Mouse (Mus musculus) C2C12 (cell line): Measurements from ENCODE around the gene Bud31. TPM values are rescaled to one million over a fixed set of nuclear protein-coding genes. Genes with fewer than 3 reads are reported as not detected.

Experiments used
- polyA plus RNA-seq: library from polyadenylated mRNA; unstranded; fragments of >200 nt; fragmentation: generic; extraction: Trizol; gene quantifications from one replicate; pipeline ENCODE4 v1.2.1, GENCODE M21; 2012; ENCODE audit warnings: missing spikeins

Bud31 gene
- polyA plus RNA-seq, 1 experiment: 175 TPM

Other genes starting within 250 kb of the Bud31 start
- 39.1 TPM for gene Smurf1, start 174.5 kb upstream of the Bud31 start, polyA plus RNA-seq
- not detected for gene Gm4871, start 107.6 kb upstream of the Bud31 start, polyA plus RNA-seq
- not detected for gene 1700018F24Rik, start 97.4 kb upstream of the Bud31 start, polyA plus RNA-seq
- gene Arpc1a, start 56.5 kb upstream of the Bud31 start, polyA plus RNA-seq: 91.7 TPM
- not detected for gene Kpna7, start 56.3 kb upstream of the Bud31 start, polyA plus RNA-seq
- gene Arpc1b, start 26.1 kb upstream of the Bud31 start, polyA plus RNA-seq: 741 TPM
- 136 TPM for gene Pdap1, start 124 bp upstream of the Bud31 start, polyA plus RNA-seq
- 14.5 TPM for gene Ptcd1, start 26.7 kb downstream of the Bud31 start, polyA plus RNA-seq
- 47.7 TPM for gene Cpsf4, start 26.9 kb downstream of the Bud31 start, polyA plus RNA-seq
- gene Atp5j2, start 51.7 kb downstream of the Bud31 start, polyA plus RNA-seq: 643 TPM
- 2.0 TPM for gene Zkscan14, start 61.5 kb downstream of the Bud31 start, polyA plus RNA-seq
- 3.6 TPM for gene Zkscan5, start 64.2 kb downstream of the Bud31 start, polyA plus RNA-seq
- 7.7 TPM for gene Zfp655, start 91.4 kb downstream of the Bud31 start, polyA plus RNA-seq
- gene Zscan25, start 140.1 kb downstream of the Bud31 start, polyA plus RNA-seq: 10.4 TPM
- not detected for gene Cyp3a57, start 204.9 kb downstream of the Bud31 start, polyA plus RNA-seq